Mouse (Mus musculus): ENCODE data around the gene Psmb9. TPM values are rescaled to one million over a fixed set of nuclear protein-coding genes. Genes with fewer than 3 reads are reported as not detected.

Psmb9 gene
- polyA plus RNA-seq, 1 experiment from 2014 or later: 7.7 TPM

DNA sequence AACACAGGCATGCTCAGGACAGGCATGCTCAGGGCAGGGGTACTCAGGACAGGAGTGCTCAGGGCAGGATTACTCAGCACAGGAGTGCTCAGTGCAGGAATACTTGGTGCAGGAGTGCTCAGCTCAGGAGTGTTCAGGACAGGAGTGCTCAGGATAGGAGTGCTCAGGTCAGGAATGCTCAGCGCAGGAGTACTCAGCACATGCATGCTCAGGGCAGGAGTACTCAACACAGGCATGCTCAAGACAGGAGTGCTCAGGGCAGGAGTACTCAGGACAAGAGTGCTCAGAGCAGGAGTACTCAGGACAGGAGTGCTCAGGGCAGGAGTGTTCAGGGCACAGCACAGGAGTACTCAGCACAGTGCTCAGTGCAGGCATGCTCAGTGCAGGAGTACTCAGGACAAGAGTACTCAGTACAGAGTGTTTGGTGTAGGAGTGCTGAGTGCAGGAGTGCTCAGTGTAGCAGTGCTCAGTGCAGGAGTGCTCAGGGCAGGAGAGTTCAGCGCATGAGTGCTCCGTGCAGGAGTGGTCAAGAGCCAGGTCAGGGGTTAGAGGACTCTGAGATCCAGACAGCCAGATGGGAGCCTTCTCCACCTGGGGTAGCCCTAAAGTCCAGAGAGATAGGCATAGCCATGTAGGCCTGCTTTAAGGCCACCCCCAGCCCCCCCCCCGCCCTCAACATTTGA lies 15.3 kb upstream of the Psmb9 start:
- Histone ChIP-seq H3K4me2 (ENCODE audit: low read depth, low read length) (no peak overlapping the region), H3K27ac (ENCODE audit: low read length) (no peak overlapping the region), H3K4me3 (replicated peaks; ENCODE audit: low read length) (no peak overlapping the region), H3K27me3 (ENCODE audit: control insufficient read depth, insufficient read depth, low read length) (peaks cover 15% of the 10 kb centered on the region), H3K9me3 (replicated peaks; ENCODE audit: control insufficient read depth, low read length) (no peaks in the 10 kb centered on the region), H3K9ac (ENCODE audit: low read length) (no peak overlapping the region), H3K36me3 (ENCODE audit: control insufficient read depth, insufficient read depth, low read length) (no peaks in the 10 kb centered on the region), H3K4me1 (ENCODE audit: control insufficient read depth, insufficient read depth, low read length) (peaks cover 14% of the 10 kb centered on the region)
- ATAC-seq (ENCODE audit: insufficient read depth, low FRiP score): no peak
- 78% methylated on average over 4 of the region's 4 CpGs for WGBS

DNA sequence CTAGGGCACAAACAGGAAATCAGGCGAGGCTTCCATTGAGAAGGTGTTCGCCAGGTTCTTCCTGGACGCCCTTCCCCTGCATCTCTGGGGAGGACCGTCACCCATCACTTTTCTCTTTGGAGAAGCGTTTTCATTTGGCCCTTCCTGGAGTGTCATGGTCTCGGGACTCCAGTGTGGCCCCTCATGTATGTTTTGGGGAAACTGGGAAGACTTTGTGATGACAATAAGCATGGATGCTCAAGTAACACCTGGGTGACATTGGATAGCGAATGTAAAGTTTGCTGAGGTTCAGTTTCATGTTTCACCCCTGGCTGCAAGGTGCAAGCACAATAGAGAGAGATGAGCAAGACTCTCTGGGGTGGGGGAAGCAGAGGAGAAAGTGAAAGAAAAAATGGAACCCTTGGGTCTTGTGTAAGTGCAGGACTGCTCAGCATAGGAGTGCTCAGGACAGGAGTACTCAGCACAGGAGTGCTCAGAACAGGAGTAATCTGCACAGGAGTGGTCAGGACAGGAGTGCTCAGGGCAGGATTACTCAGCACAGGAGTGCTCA lies 14.0 kb upstream of the Psmb9 start:
- WGBS: 67% methylated on average over 7 of the region's 7 CpGs
- Histone ChIP-seq H3K4me1 (ENCODE audit: control insufficient read depth, insufficient read depth, low read length) (peaks cover 19% of the 10 kb centered on the region), H3K27me3 (ENCODE audit: control insufficient read depth, insufficient read depth, low read length) (peaks cover 24% of the 10 kb centered on the region), H3K4me2 (ENCODE audit: low read depth, low read length) (no peak overlapping the region), H3K9ac (ENCODE audit: low read length) (no peak overlapping the region), H3K4me3 (replicated peaks; ENCODE audit: low read length) (no peak overlapping the region), H3K9me3 (replicated peaks; ENCODE audit: control insufficient read depth, low read length) (no peaks in the 10 kb centered on the region), H3K27ac (ENCODE audit: low read length) (no peak overlapping the region), H3K36me3 (ENCODE audit: control insufficient read depth, insufficient read depth, low read length) (no peaks in the 10 kb centered on the region)
- no peak for ATAC-seq (ENCODE audit: insufficient read depth, low FRiP score)

DNA sequence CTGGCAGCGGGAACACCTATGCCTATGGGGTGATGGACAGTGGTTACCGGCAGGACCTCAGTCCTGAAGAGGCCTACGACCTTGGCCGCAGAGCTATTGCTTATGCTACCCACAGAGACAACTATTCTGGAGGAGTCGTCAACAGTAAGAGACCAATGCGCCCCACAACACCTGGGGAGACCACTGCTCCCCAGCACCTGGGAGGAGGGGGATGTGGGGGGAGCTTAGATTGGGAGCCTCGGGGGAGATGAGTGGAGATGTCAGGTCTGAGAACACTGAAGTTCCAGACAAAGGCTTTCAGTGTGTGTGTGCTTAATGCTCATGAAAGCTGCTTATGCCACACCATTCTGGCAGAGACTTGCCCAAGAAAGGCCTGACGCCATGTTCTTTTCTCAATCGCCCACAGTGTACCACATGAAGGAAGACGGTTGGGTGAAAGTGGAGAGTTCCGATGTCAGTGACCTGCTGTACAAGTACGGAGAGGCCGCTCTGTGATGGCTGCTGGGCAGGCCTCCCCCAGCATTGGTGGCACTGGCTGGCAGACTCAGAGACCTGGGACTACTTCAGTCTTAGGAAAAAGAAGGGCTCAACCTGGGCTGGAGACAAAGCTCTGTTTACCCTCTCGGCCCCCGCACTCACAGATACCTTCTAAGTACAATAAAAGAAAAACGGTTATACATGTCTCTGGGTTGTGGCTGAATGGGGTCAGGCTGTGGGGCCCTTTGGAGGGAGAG lies 13.4 kb upstream of the Psmb9 start:
- Histone ChIP-seq H3K27ac (ENCODE audit: low read length) (no peak overlapping the region), H3K4me2 (ENCODE audit: low read depth, low read length) (no peak overlapping the region), H3K4me1 (ENCODE audit: control insufficient read depth, insufficient read depth, low read length) (peaks cover 19% of the 10 kb centered on the region), H3K9ac (ENCODE audit: low read length) (no peak overlapping the region), H3K27me3 (ENCODE audit: control insufficient read depth, insufficient read depth, low read length) (peaks cover 30% of the 10 kb centered on the region), H3K9me3 (replicated peaks; ENCODE audit: control insufficient read depth, low read length) (no peaks in the 10 kb centered on the region), H3K36me3 (ENCODE audit: control insufficient read depth, insufficient read depth, low read length) (no peaks in the 10 kb centered on the region), H3K4me3 (replicated peaks; ENCODE audit: low read length) (no peak overlapping the region)
- WGBS: 85% methylated on average over 16 of the region's 16 CpGs
- no peak for ATAC-seq (ENCODE audit: insufficient read depth, low FRiP score)

DNA sequence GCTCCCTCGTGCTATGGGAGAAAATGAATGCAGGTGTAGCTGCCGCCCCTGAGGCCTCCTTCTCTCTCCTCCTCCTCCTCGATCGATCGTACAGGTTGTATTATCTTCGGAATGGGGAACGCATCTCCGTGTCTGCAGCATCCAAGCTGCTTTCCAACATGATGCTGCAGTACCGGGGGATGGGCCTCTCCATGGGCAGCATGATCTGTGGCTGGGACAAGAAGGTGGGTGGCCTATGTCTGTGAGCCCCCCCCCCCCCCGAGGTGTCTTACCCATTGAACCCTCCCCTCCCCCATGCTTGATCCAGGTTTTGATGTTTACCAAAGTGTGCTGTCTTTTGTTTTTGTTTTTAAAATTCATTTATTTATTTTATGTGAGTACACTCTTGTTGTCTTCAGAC lies 12.5 kb upstream of the Psmb9 start:
- peaks cover 30% of the 10 kb centered on the region for H3K27me3 ChIP-seq (ENCODE audit: control insufficient read depth, insufficient read depth, low read length)
- 85% methylated on average over 10 of the region's 10 CpGs for WGBS

GRCm38 (mm10) chr17:34199050-34199619 lies 11.6 kb upstream of the Psmb9 start:
- no peaks in the 10 kb centered on the region for H3K36me3 ChIP-seq (ENCODE audit: control insufficient read depth, insufficient read depth, low read length)
- no peak overlapping the region for H3K4me3 ChIP-seq (replicated peaks; ENCODE audit: low read length)
- H3K27me3 ChIP-seq (ENCODE audit: control insufficient read depth, insufficient read depth, low read length): peaks cover 30% of the 10 kb centered on the region
- ATAC-seq (ENCODE audit: insufficient read depth, low FRiP score): no peak
- H3K9ac ChIP-seq (ENCODE audit: low read length): no peak overlapping the region
- H3K9me3 ChIP-seq (replicated peaks; ENCODE audit: control insufficient read depth, low read length): no peaks in the 10 kb centered on the region
- WGBS: 66% methylated on average over 12 of the region's 12 CpGs
- no peak overlapping the region for H3K4me2 ChIP-seq (ENCODE audit: low read depth, low read length)
- peaks cover 10% of the 10 kb centered on the region for H3K4me1 ChIP-seq (ENCODE audit: control insufficient read depth, insufficient read depth, low read length)
- no peak overlapping the region for H3K27ac ChIP-seq (ENCODE audit: low read length)

More for the DNA sequence above, 12.5 kb upstream of the Psmb9 start:
- H3K4me1 ChIP-seq (ENCODE audit: control insufficient read depth, insufficient read depth, low read length): peaks cover 13% of the 10 kb centered on the region
- no peak overlapping the region for H3K9ac ChIP-seq (ENCODE audit: low read length)
- ATAC-seq (ENCODE audit: insufficient read depth, low FRiP score): no peak
- H3K36me3 ChIP-seq (ENCODE audit: control insufficient read depth, insufficient read depth, low read length): no peaks in the 10 kb centered on the region
- no peak overlapping the region for H3K4me2 ChIP-seq (ENCODE audit: low read depth, low read length)
- no peak overlapping the region for H3K4me3 ChIP-seq (replicated peaks; ENCODE audit: low read length)
- H3K9me3 ChIP-seq (replicated peaks; ENCODE audit: control insufficient read depth, low read length): no peaks in the 10 kb centered on the region
- no peak overlapping the region for H3K27ac ChIP-seq (ENCODE audit: low read length)

DNA sequence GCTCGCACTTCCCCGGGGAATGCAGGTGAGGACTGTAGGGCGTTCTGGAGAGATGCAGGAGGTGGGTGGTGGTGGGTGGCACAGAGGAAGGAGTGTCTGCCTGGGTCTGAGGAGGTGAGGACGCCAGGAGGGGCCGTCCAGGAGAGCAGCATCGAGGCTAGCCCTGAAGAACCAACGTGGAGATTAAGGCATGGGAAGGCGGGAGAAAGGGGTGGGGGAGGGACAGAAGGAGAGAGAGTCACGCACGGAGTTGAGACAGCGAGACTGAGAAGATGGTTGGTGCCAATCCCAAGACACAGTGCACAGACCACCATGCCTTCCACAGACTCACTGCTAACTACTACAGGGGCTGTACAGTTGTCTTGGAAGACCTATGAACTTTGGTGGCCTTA lies 11.0 kb upstream of the Psmb9 start:
- peak overlapping the region; percentile 56 for H3K4me3 ChIP-seq (replicated peaks; ENCODE audit: low read length)
- ATAC-seq (ENCODE audit: insufficient read depth, low FRiP score): no peak
- WGBS: 8% methylated on average over 11 of the region's 11 CpGs
- H3K9ac ChIP-seq (ENCODE audit: low read length): peak overlapping the region; percentile 68
- H3K27ac ChIP-seq (ENCODE audit: low read length): no peak overlapping the region
- no peaks in the 10 kb centered on the region for H3K9me3 ChIP-seq (replicated peaks; ENCODE audit: control insufficient read depth, low read length)
- H3K36me3 ChIP-seq (ENCODE audit: control insufficient read depth, insufficient read depth, low read length): no peaks in the 10 kb centered on the region
- peaks cover 34% of the 10 kb centered on the region for H3K27me3 ChIP-seq (ENCODE audit: control insufficient read depth, insufficient read depth, low read length)
- H3K4me2 ChIP-seq (ENCODE audit: low read depth, low read length): peak overlapping the region; percentile 79
- peaks cover 10% of the 10 kb centered on the region for H3K4me1 ChIP-seq (ENCODE audit: control insufficient read depth, insufficient read depth, low read length)

- peaks cover 10% of the 10 kb centered on the region for H3K4me1 ChIP-seq (ENCODE audit: control insufficient read depth, insufficient read depth, low read length)
- H3K27ac ChIP-seq (ENCODE audit: low read length): no peak overlapping the region
- H3K9ac ChIP-seq (ENCODE audit: low read length): peak overlapping the region; percentile 68
- 2% methylated on average over 32 of the region's 32 CpGs for WGBS
- H3K4me2 ChIP-seq (ENCODE audit: low read depth, low read length): peak overlapping the region; percentile 79
- H3K9me3 ChIP-seq (replicated peaks; ENCODE audit: control insufficient read depth, low read length): no peaks in the 10 kb centered on the region
- H3K4me3 ChIP-seq (replicated peaks; ENCODE audit: low read length): peak overlapping the region; percentile 56
- H3K27me3 ChIP-seq (ENCODE audit: control insufficient read depth, insufficient read depth, low read length): peaks cover 35% of the 10 kb centered on the region
- ATAC-seq (ENCODE audit: insufficient read depth, low FRiP score): no peak
- H3K36me3 ChIP-seq (ENCODE audit: control insufficient read depth, insufficient read depth, low read length): no peaks in the 10 kb centered on the region
Observed at GRCm38 (mm10) chr17:34197904-34198520, 10.4 kb upstream of the Psmb9 start.

DNA sequence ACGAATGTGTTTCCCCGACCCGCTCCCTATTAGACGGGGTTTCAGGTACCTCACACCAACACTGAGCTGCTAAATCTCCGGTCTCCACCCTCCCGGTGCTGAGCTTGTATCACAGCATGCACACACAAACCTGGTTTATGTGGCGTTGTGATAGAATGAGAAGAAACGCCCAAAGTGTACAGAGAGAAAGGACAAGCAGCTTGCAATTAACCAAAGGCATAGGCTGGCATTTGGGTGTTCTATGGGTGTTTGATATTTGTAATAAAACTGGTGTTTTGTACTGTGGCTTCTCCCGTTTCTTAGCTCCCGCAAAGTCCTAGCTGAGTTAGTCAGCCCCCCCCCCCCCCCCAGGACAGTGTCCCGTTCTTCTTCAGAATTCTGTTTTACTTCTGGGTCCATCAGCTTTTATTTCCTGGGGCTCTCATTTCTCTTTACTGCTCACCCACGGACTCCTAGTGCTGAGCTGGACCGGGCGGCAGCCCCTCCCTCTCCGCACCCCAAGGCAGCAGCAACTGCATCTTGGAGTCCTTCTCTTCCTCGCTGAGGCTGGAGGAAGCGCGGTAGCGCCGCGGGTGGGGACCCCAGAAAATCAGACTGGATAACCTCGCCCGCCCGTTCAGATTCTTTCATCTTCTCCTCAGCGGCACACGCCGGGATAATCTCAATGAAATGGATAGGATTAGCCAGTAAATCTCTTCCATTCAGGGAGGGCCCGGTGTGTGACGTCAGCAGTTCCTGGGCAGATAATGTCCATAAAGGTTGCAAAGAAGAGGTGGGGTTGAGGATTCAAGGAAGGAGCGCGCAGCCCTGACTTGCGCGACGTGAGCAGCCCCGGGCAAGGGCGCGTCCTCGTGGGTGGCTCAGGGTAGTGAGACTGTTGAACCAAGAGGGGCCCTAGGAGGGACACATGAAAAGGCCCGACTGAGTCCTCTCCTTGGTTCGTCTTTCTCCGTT lies 9.7 kb upstream of the Psmb9 start, which contains the start of gene Psmb8:
Gene Psmb8 (plus strand): TSS at position 781 of the 954 bp plus-strand sequence.
- 7% methylated on average over 41 of the region's 41 CpGs for WGBS
- peaks cover 35% of the 10 kb centered on the region for H3K27me3 ChIP-seq (ENCODE audit: control insufficient read depth, insufficient read depth, low read length)
- H3K9me3 ChIP-seq (replicated peaks; ENCODE audit: control insufficient read depth, low read length): no peaks in the 10 kb centered on the region
- H3K9ac ChIP-seq (ENCODE audit: low read length): peak within 1 kb of the TSS; percentile 68
- H3K4me1 ChIP-seq (ENCODE audit: control insufficient read depth, insufficient read depth, low read length): peaks cover 10% of the 10 kb centered on the region
- ATAC-seq (ENCODE audit: insufficient read depth, low FRiP score): peak; percentile 90
- H3K27ac ChIP-seq (ENCODE audit: low read length): no peak within 1 kb of the TSS
- no peaks in the 10 kb centered on the region for H3K36me3 ChIP-seq (ENCODE audit: control insufficient read depth, insufficient read depth, low read length)
- peak within 1 kb of the TSS; percentile 56 for H3K4me3 ChIP-seq (replicated peaks; ENCODE audit: low read length)
- H3K4me2 ChIP-seq (ENCODE audit: low read depth, low read length): peak within 1 kb of the TSS; percentile 79
